Mouse (Mus musculus): ENCODE results near the gene Rxra.

Gene Rxra

GRCm38 (mm10) chr2:27703852-27704640 lies 27.8 kb downstream of the Rxra start:
- no peak for DNase-seq

GRCm38 (mm10) chr2:27704641-27705040 lies 28.4 kb downstream of the Rxra start:
- no peak for DNase-seq

GRCm38 (mm10) chr2:27710871-27711382 lies 34.7 kb downstream of the Rxra start:
- no peak for DNase-seq

GRCm38 (mm10) chr2:27712626-27713025 lies 36.4 kb downstream of the Rxra start:
- DNase-seq, result peak; percentile 29

GRCm38 (mm10) chr2:27713378-27713777 lies 37.1 kb downstream of the Rxra start:
- DNase-seq, result no peak

GRCm38 (mm10) chr2:27714131-27714530 lies 37.9 kb downstream of the Rxra start:
- no peak for DNase-seq

- DNase-seq, result no peak
Measured at GRCm38 (mm10) chr2:27715221-27715620, 39.0 kb downstream of the Rxra start.

- DNase-seq, result no peak
Measured at GRCm38 (mm10) chr2:27716339-27716738, 40.1 kb downstream of the Rxra start.

GRCm38 (mm10) chr2:27718191-27718590 lies 42.0 kb downstream of the Rxra start:
- no peak for DNase-seq

GRCm38 (mm10) chr2:27719601-27720000 lies 43.4 kb downstream of the Rxra start:
- DNase-seq, result no peak

- DNase-seq, result no peak
Measured at GRCm38 (mm10) chr2:27721611-27722010, 45.4 kb downstream of the Rxra start.

GRCm38 (mm10) chr2:27724729-27725316 lies 48.6 kb downstream of the Rxra start:
- DNase-seq, result no peak

GRCm38 (mm10) chr2:27727994-27728854 lies 52.0 kb downstream of the Rxra start:
- DNase-seq, result peak; percentile 19

- no peak for DNase-seq
Measured at GRCm38 (mm10) chr2:27729009-27729408, 52.8 kb downstream of the Rxra start.

- DNase-seq, result peak; percentile 47
Measured at GRCm38 (mm10) chr2:27730002-27730905, 54.0 kb downstream of the Rxra start.

GRCm38 (mm10) chr2:27733021-27733420 lies 56.8 kb downstream of the Rxra start:
- DNase-seq, result no peak

GRCm38 (mm10) chr2:27734328-27734727 lies 58.1 kb downstream of the Rxra start:
- DNase-seq, result no peak

- DNase-seq, result no peak
Measured at GRCm38 (mm10) chr2:27734800-27735199, 58.6 kb downstream of the Rxra start.

- no peak for DNase-seq
Measured at GRCm38 (mm10) chr2:27736802-27737201, 60.6 kb downstream of the Rxra start.

- DNase-seq, result no peak
Measured at GRCm38 (mm10) chr2:27738396-27738795, 62.2 kb downstream of the Rxra start.

- DNase-seq, result peak; percentile 66
Measured at GRCm38 (mm10) chr2:27740091-27740608, 63.9 kb downstream of the Rxra start.

GRCm38 (mm10) chr2:27743177-27743576 lies 66.9 kb downstream of the Rxra start:
- DNase-seq, result no peak

Measured in thymus, postnatal 25 days (tissue).